Mouse (Mus musculus) embryonic facial prominence, embryonic 15.5 days (tissue): ENCODE data around the gene Ctcf. TPM values are rescaled to one million over a fixed set of nuclear protein-coding genes. Genes with fewer than 3 reads are reported as not detected.

Experiments
- ATAC-seq: fragments of 200-750 bp; cut with Nextera tagmentation; 2 replicates; pipeline ENCODE4 v1.8.0; 2017; ENCODE audit warnings: low read depth, moderate TSS enrichment; ENCODE audit not compliant: insufficient number of reproducible peaks, low FRiP score, low TSS enrichment
- H3K27ac ChIP-seq: fragments of 300-500 bp; sonication (generic); replicated peaks from 2 replicates; pipeline ENCODE4 v1.5.1; 2015; ENCODE audit warnings: mild to moderate bottlenecking, inconsistent platforms
- H3K27me3 ChIP-seq: fragments of 300-500 bp; sonication (generic); 2 replicates; pipeline ENCODE4 v1.6.1; 2015; ENCODE audit warnings: inconsistent platforms
- H3K36me3 ChIP-seq: fragments of 300-500 bp; sonication (generic); 2 replicates; pipeline ENCODE4 v1.6.1; 2015; ENCODE audit warnings: mild to moderate bottlenecking, inconsistent platforms
- H3K4me1 ChIP-seq: fragments of 300-500 bp; sonication (generic); 2 replicates; pipeline ENCODE4 v1.6.1; 2015; ENCODE audit warnings: inconsistent platforms
- H3K4me2 ChIP-seq: fragments of 300-500 bp; sonication (generic); replicated peaks from 2 replicates; pipeline ENCODE4 v1.6.1; 2015; ENCODE audit warnings: mild to moderate bottlenecking, inconsistent platforms
- H3K4me3 ChIP-seq: fragments of 300-500 bp; sonication (generic); replicated peaks from 2 replicates; pipeline ENCODE4 v1.5.1; 2015; ENCODE audit warnings: mild to moderate bottlenecking, inconsistent platforms
- H3K9ac ChIP-seq: fragments of 300-500 bp; sonication (generic); 2 replicates; pipeline ENCODE4 v1.6.1; 2015; ENCODE audit warnings: inconsistent platforms
- H3K9me3 ChIP-seq: fragments of 300-500 bp; sonication (generic); replicated peaks from 2 replicates; pipeline ENCODE4 v1.6.1; 2016; ENCODE audit warnings: inconsistent platforms
- WGBS: fragments of 180-500 bp; shearing (Covaris S2); methylation state at CpG from one replicate; pipeline ENCODE4 v1.1.7; 2015; 5-methylcytosine and 5-hydroxymethylcytosine counted together
- polyA plus RNA-seq: library from polyadenylated mRNA; unstranded; fragments of >200 nt; fragmentation: Nextera tagmentation; extraction: Ambion mirVana; gene quantifications from 2 replicates; pipeline ENCODE4 v1.2.1, GENCODE M21; 2015

Ctcf gene
- polyA plus RNA-seq, 1 experiment from 2014 or later: 122 TPM

- 89% methylated on average over 34 of the region's 34 CpGs for WGBS
- no peaks in the 10 kb centered on the region for H3K9me3 ChIP-seq
- peaks cover 21% of the 10 kb centered on the region for H3K36me3 ChIP-seq
- peaks cover 36% of the 10 kb centered on the region for H3K4me1 ChIP-seq
- H3K9ac ChIP-seq: no peak overlapping the region
- H3K27ac ChIP-seq: no peak overlapping the region
- H3K27me3 ChIP-seq: no peaks in the 10 kb centered on the region
- H3K4me2 ChIP-seq: no peak overlapping the region
- no peak overlapping the region for H3K4me3 ChIP-seq
- ATAC-seq: no peak
Observed at GRCm38 (mm10) chr8:105704146-105704812, 67.9 kb downstream of the Ctcf start.

GRCm38 (mm10) chr8:105704955-105705354 is 68.6 kb downstream of the Ctcf start:
- H3K27me3 ChIP-seq: no peaks in the 10 kb centered on the region
- 92% methylated on average over 6 of the region's 6 CpGs for WGBS
- no peak for ATAC-seq

GRCm38 (mm10) chr8:105706426-105706825 is 70.1 kb downstream of the Ctcf start:
- peaks cover 24% of the 10 kb centered on the region for H3K4me1 ChIP-seq
- H3K27me3 ChIP-seq: no peaks in the 10 kb centered on the region
- WGBS: 83% methylated on average over 12 of the region's 12 CpGs
- peak overlapping the region; percentile 97; the same call in 1 of the 2 replicates for H3K4me2 ChIP-seq
- H3K9me3 ChIP-seq: no peaks in the 10 kb centered on the region
- peaks cover 21% of the 10 kb centered on the region for H3K36me3 ChIP-seq
- no peak overlapping the region for H3K9ac ChIP-seq
- ATAC-seq: no peak
- peak overlapping the region; percentile 87; the same call in 1 of the 2 replicates for H3K4me3 ChIP-seq
- H3K27ac ChIP-seq: no peak overlapping the region

More at GRCm38 (mm10) chr8:105704955-105705354, 68.6 kb downstream of the Ctcf start:
- no peak overlapping the region for H3K4me3 ChIP-seq
- H3K36me3 ChIP-seq: peaks cover 21% of the 10 kb centered on the region
- H3K27ac ChIP-seq: no peak overlapping the region
- no peak overlapping the region for H3K9ac ChIP-seq
- no peak overlapping the region for H3K4me2 ChIP-seq
- H3K4me1 ChIP-seq: peaks cover 29% of the 10 kb centered on the region
- no peaks in the 10 kb centered on the region for H3K9me3 ChIP-seq

GRCm38 (mm10) chr8:105707498-105708403 is 71.4 kb downstream of the Ctcf start, which contains the start of the genes 4933405L10Rik and Enkd1:
Gene 4933405L10Rik (plus strand): TSS chr8:105707655.
Gene Enkd1 (minus strand): TSS chr8:105708210.
- WGBS: 1% methylated on average over 50 of the region's 55 CpGs
- H3K9me3 ChIP-seq: no peaks in the 10 kb centered on the region
- H3K9ac ChIP-seq: peak within 1 kb of the TSS; percentile 57
- peak; percentile 77 for ATAC-seq
- H3K27ac ChIP-seq: peak within 1 kb of the TSS; percentile 28; the same call in 1 of the 2 replicates
- H3K4me3 ChIP-seq: peak within 1 kb of the TSS; percentile 87
- peak within 1 kb of the TSS; percentile 97 for H3K4me2 ChIP-seq
- H3K27me3 ChIP-seq: no peaks in the 10 kb centered on the region
- peaks cover 14% of the 10 kb centered on the region for H3K4me1 ChIP-seq
- H3K36me3 ChIP-seq: peaks cover 20% of the 10 kb centered on the region

DNA sequence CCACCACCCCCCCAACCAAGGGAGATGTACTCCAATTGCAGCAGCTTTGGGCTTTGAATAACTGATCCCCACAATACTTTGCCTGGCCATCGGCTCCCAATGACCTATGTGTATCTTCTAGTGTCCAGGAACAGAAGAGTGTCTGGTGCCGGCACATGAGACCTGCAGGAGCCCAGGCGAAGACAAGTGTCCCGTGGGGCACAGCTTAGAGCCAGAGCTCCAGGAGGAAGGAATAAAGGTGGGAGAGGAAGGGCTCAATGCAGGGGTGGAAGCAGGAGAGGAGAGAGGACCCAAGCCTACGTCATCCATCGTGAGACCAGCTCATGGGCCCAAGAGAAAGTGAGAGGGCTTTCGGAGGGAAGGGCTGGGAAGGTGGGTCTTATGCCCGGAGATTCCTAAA is 72.3 kb downstream of the Ctcf start:
- H3K27ac ChIP-seq: no peak overlapping the region
- WGBS: 92% methylated on average over 8 of the region's 8 CpGs
- no peak overlapping the region for H3K4me3 ChIP-seq
- ATAC-seq: no peak
- no peaks in the 10 kb centered on the region for H3K9me3 ChIP-seq
- H3K9ac ChIP-seq: no peak overlapping the region
- no peaks in the 10 kb centered on the region for H3K27me3 ChIP-seq
- H3K4me2 ChIP-seq: no peak overlapping the region
- H3K36me3 ChIP-seq: peaks cover 11% of the 10 kb centered on the region; the same call in 1 of the 2 replicates
- peaks cover 14% of the 10 kb centered on the region for H3K4me1 ChIP-seq

- H3K27me3 ChIP-seq: no peaks in the 10 kb centered on the region
- H3K4me3 ChIP-seq: no peak overlapping the region
- H3K36me3 ChIP-seq: peaks cover 5% of the 10 kb centered on the region; the same call in 1 of the 2 replicates
- H3K9ac ChIP-seq: no peak overlapping the region
- H3K9me3 ChIP-seq: no peaks in the 10 kb centered on the region
- no peak overlapping the region for H3K4me2 ChIP-seq
- WGBS: 70% methylated on average over 14 of the region's 14 CpGs
- no peak overlapping the region for H3K27ac ChIP-seq
- H3K4me1 ChIP-seq: peaks cover 14% of the 10 kb centered on the region
- ATAC-seq: no peak
Observed at GRCm38 (mm10) chr8:105709317-105709716, 72.9 kb downstream of the Ctcf start.

- Histone ChIP-seq H3K36me3 (no peaks in the 10 kb centered on the region), H3K4me2 (no peak overlapping the region), H3K4me3 (no peak overlapping the region), H3K4me1 (peaks cover 2% of the 10 kb centered on the region; the same call in 1 of the 2 replicates), H3K9me3 (no peaks in the 10 kb centered on the region), H3K9ac (no peak overlapping the region), H3K27ac (no peak overlapping the region), H3K27me3 (no peaks in the 10 kb centered on the region)
- 82% methylated on average over 3 of the region's 3 CpGs for WGBS
- ATAC-seq: no peak
Observed at GRCm38 (mm10) chr8:105712286-105712685, 75.9 kb downstream of the Ctcf start.

GRCm38 (mm10) chr8:105714139-105714538 is 77.8 kb downstream of the Ctcf start:
- Histone ChIP-seq H3K27ac (0 out of 2 replicates have a peak overlapping the region, but pooled peaks have one; percentile 73), H3K4me1 (no peaks in the 10 kb centered on the region), H3K4me2 (no peak overlapping the region), H3K9ac (no peak overlapping the region), H3K4me3 (no peak overlapping the region), H3K36me3 (no peaks in the 10 kb centered on the region), H3K9me3 (no peaks in the 10 kb centered on the region), H3K27me3 (no peaks in the 10 kb centered on the region)
- 7% methylated on average over 3 of the region's 3 CpGs for WGBS
- peak; percentile 52; the same call in 1 of the 2 replicates for ATAC-seq

DNA sequence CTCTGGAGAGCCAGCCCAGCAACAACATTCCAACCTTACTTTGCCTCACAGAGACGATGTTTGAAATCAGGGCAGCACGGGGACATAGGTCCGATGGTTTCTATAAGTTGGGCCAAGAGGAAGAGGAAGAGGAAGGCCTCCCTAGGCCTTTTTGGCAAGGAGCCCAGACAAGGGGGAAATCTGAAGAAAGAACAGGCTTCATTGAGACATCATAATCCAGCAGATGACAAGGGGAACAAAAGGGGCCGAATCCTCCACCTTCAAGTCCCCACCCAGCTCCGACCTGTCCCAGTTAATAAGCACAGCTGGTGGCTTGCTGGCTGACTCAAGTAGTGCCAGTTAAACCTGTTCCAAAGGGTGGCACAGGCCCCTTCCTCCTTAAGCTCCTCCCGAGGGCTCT is 78.7 kb downstream of the Ctcf start:
- WGBS: 51% methylated on average over 6 of the region's 6 CpGs
- peak; percentile 51; the same call in 1 of the 2 replicates for ATAC-seq
- peak overlapping the region; percentile 73 for H3K27ac ChIP-seq
- H3K36me3 ChIP-seq: no peaks in the 10 kb centered on the region
- H3K9me3 ChIP-seq: no peaks in the 10 kb centered on the region
- no peaks in the 10 kb centered on the region for H3K27me3 ChIP-seq
- no peak overlapping the region for H3K4me3 ChIP-seq
- H3K4me2 ChIP-seq: no peak overlapping the region
- H3K4me1 ChIP-seq: no peaks in the 10 kb centered on the region
- no peak overlapping the region for H3K9ac ChIP-seq

GRCm38 (mm10) chr8:105716302-105716945 is 80.1 kb downstream of the Ctcf start:
- H3K9ac ChIP-seq: no peak overlapping the region
- ATAC-seq: no peak
- no peaks in the 10 kb centered on the region for H3K27me3 ChIP-seq
- H3K9me3 ChIP-seq: no peaks in the 10 kb centered on the region
- H3K4me2 ChIP-seq: no peak overlapping the region
- 93% methylated on average over 15 of the region's 15 CpGs for WGBS
- no peak overlapping the region for H3K27ac ChIP-seq
- no peaks in the 10 kb centered on the region for H3K36me3 ChIP-seq
- H3K4me3 ChIP-seq: no peak overlapping the region
- no peaks in the 10 kb centered on the region for H3K4me1 ChIP-seq

DNA sequence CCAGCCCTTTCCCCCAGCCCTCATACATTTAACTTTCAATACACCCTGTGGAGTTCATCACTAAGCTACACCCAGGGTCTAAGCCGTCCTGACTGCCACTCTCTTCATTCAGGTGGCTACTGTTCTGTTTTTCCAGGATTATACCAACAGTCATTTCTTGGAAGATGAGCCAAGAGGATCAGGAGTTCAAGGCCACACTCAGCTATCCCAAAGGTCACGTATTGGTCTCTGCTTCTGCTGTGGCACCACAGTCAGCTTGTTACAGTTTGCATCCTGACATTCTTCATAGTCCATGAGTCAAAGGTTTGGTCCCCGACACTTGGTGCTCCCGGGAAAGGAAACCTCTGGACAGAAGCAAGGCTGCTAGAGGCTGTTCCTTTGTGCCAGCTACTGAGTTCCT is 83.3 kb downstream of the Ctcf start:
- 86% methylated on average over 4 of the region's 4 CpGs for WGBS
- ATAC-seq: no peak
- Histone ChIP-seq H3K27ac (no peak overlapping the region), H3K4me3 (no peak overlapping the region), H3K27me3 (no peaks in the 10 kb centered on the region), H3K9me3 (no peaks in the 10 kb centered on the region), H3K4me1 (no peaks in the 10 kb centered on the region), H3K9ac (no peak overlapping the region), H3K36me3 (peaks cover 8% of the 10 kb centered on the region; the same call in 1 of the 2 replicates), H3K4me2 (no peak overlapping the region)
